ENCODE assay signal across 8 mouse cellular contexts in the genomic region with DNA sequence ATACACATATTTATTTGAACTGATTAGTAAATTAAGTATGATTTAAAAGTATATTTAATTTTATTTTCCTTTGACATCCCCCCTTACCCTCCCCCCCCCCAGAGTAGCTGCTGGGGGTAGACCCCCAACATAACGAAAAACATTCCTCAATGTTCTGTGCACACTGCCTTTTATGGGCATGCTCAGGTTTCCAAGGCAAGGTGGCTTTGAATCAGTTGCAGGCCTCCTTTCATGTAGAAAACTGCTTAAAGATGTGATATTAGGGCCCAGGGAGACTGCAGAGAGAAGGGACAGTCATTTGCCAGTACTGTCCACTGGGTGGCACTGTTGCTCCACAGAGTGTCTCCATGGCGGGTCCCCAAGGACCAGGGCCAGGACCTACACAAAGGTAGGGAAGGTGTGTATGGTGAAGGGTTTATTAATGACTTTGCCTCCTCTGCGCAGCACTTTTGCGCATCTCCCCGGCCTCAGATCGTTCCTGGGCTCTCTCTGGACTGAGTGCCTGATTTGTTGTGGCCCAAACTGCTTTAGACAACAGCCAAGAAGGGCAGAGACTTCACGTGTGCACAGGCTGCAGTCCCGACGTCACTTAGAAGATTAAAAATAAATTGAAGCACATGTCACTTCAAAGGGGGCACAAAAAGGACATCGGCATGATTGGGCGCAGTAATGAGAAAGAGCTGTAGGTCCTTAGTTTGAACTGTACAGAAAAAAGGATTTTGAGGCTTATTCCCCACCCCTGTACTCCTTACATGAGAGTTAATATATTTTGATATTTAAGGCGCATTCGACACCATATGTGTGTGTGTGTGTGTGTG.
DNase-seq lines count a peak whose midpoint lies in the region; ATAC-seq and TF ChIP-seq lines count a peak whose summit lies in the region.

No protein-coding gene starts in this region.

- H3K9ac ChIP-seq in embryonic facial prominence, embryonic 15.5 days, result no peak overlapping the region
- H3K9ac ChIP-seq in heart, embryonic 12.5 days, result no peak overlapping the region
- no peak overlapping the region for H3K9ac ChIP-seq in liver, embryonic 14.5 days (replicated peaks)

- no peak overlapping the region for H3K4me3 ChIP-seq in C2C12 (ENCODE audit: insufficient read depth, poor library complexity, severe bottlenecking)
- no peak overlapping the region for H3K4me3 ChIP-seq in bone marrow macrophage, adult 2 months (ENCODE audit: insufficient read depth, low read length)
- H3K4me3 ChIP-seq in embryonic facial prominence, embryonic 15.5 days (replicated peaks), result peak overlapping the region; percentile 6; the same call in 1 of the 2 replicates
- no peak overlapping the region for H3K4me3 ChIP-seq in heart, embryonic 12.5 days
- H3K4me3 ChIP-seq in liver, embryonic 14.5 days (ENCODE audit: insufficient read depth in 1 of 2, low read depth in 2 of 2, low read length in 2 of 2), result no peak overlapping the region

- H3K79me2 ChIP-seq in C2C12 (ENCODE audit: control insufficient read depth, insufficient read depth), result no peaks in the 10 kb centered on the region

- peak; percentile 80 for DNase-seq in kidney, postnatal 14 days
- DNase-seq in liver, embryonic 14.5 days (ENCODE audit: low read depth in 3 of 3, low spot score in 3 of 3), result peak in 2 of 3 experiments; percentile 9 to 13
- DNase-seq in testis, postnatal 14 days (ENCODE audit: low spot score), result peak; percentile 60

- no peaks in the 10 kb centered on the region for H3K79me3 ChIP-seq in C2C12 (ENCODE audit: low read depth)

- peak; percentile 59 for TF ChIP-seq CTCF in C2C12 (IDR thresholded peaks at IDR 0.05; ENCODE audit: control insufficient read depth, insufficient read depth, insufficient read length)
- TF ChIP-seq CTCF in bone marrow macrophage, adult 2 months (IDR thresholded peaks at IDR 0.05; ENCODE audit: low read depth, low read length), result peak; percentile 81
- peak; percentile 90 for TF ChIP-seq CTCF in liver, embryonic 14.5 days (IDR thresholded peaks at IDR 0.05; ENCODE audit: low read depth)

- no peaks in the 10 kb centered on the region for H3K9me3 ChIP-seq in embryonic facial prominence, embryonic 15.5 days (replicated peaks)
- no peaks in the 10 kb centered on the region for H3K9me3 ChIP-seq in heart, embryonic 12.5 days (replicated peaks)
- no peaks in the 10 kb centered on the region for H3K9me3 ChIP-seq in liver, embryonic 14.5 days (ENCODE audit: control insufficient read depth, low read length)

- peak; percentile 73 for ATAC-seq in embryonic facial prominence, embryonic 15.5 days (ENCODE audit: insufficient number of reproducible peaks, low FRiP score, low TSS enrichment, low read depth)
- ATAC-seq in heart, embryonic 12.5 days (ENCODE audit: insufficient number of reproducible peaks, low FRiP score), result 0 out of 2 replicates have a peak, but pooled peaks have one; percentile 51
- ATAC-seq in liver, embryonic 14.5 days (ENCODE audit: insufficient read depth), result no peak
- 0 out of 2 replicates have a peak, but pooled peaks have one; percentile 17 for ATAC-seq in neutrophil, adult 5-6 weeks (ENCODE audit: extremely low read depth, insufficient number of reproducible peaks, low FRiP score, poor library complexity, severe bottlenecking)

- no peaks in the 10 kb centered on the region for H3K4me1 ChIP-seq in bone marrow macrophage, adult 2 months (ENCODE audit: control insufficient read depth, insufficient read depth, low read length)
- H3K4me1 ChIP-seq in embryonic facial prominence, embryonic 15.5 days, result peaks cover 22% of the 10 kb centered on the region
- peaks cover 7% of the 10 kb centered on the region for H3K4me1 ChIP-seq in heart, embryonic 12.5 days (replicated peaks)
- H3K4me1 ChIP-seq in liver, embryonic 14.5 days (replicated peaks; ENCODE audit: control insufficient read depth in 2 of 2, insufficient read depth in 2 of 2, low read length in 1 of 2), result no peaks in the 10 kb centered on the region

- H3ac ChIP-seq in C2C12 (ENCODE audit: control insufficient read depth, insufficient read length, low read depth), result no peak overlapping the region

- H3K27ac ChIP-seq in bone marrow macrophage, adult 2 months (ENCODE audit: insufficient read depth, low read depth, low read length), result no peak overlapping the region
- H3K27ac ChIP-seq in embryonic facial prominence, embryonic 15.5 days (replicated peaks), result no peak overlapping the region
- no peak overlapping the region for H3K27ac ChIP-seq in heart, embryonic 12.5 days (ENCODE audit: poor library complexity, severe bottlenecking)
- no peak overlapping the region for H3K27ac ChIP-seq in liver, embryonic 14.5 days

- 17% methylated on average over 13 of the region's 13 CpGs for WGBS in embryonic facial prominence, embryonic 15.5 days
- 54% methylated on average over 13 of the region's 13 CpGs for WGBS in heart, embryonic 12.5 days
- WGBS in liver, embryonic 14.5 days (ENCODE audit: insufficient replicate concordance), result 52% methylated on average over 13 of the region's 13 CpGs

- H3K27me3 ChIP-seq in C2C12 (ENCODE audit: control insufficient read depth, insufficient read depth, insufficient read length), result no peaks in the 10 kb centered on the region
- H3K27me3 ChIP-seq in embryonic facial prominence, embryonic 15.5 days, result no peaks in the 10 kb centered on the region
- H3K27me3 ChIP-seq in heart, embryonic 12.5 days (replicated peaks), result peaks cover 5% of the 10 kb centered on the region; the same call in 1 of the 2 replicates
- no peaks in the 10 kb centered on the region for H3K27me3 ChIP-seq in liver, embryonic 14.5 days (ENCODE audit: control insufficient read depth, insufficient read depth, low read length)

- H3K36me3 ChIP-seq in C2C12 (ENCODE audit: control insufficient read depth, insufficient read depth), result no peaks in the 10 kb centered on the region
- H3K36me3 ChIP-seq in embryonic facial prominence, embryonic 15.5 days, result no peaks in the 10 kb centered on the region
- no peaks in the 10 kb centered on the region for H3K36me3 ChIP-seq in heart, embryonic 12.5 days
- no peaks in the 10 kb centered on the region for H3K36me3 ChIP-seq in liver, embryonic 14.5 days (replicated peaks; ENCODE audit: control insufficient read depth, insufficient read depth, low read depth)

- TF ChIP-seq EP300 in liver, embryonic 14.5 days (IDR thresholded peaks at IDR 0.05; ENCODE audit: low read depth), result no peak

- H3K4me2 ChIP-seq in embryonic facial prominence, embryonic 15.5 days (replicated peaks), result peak overlapping the region; percentile 36
- no peak overlapping the region for H3K4me2 ChIP-seq in heart, embryonic 12.5 days
- no peak overlapping the region for H3K4me2 ChIP-seq in liver, embryonic 14.5 days (ENCODE audit: low read depth)

- no peak for TF ChIP-seq POLR2A in bone marrow macrophage, adult 2 months (IDR thresholded peaks at IDR 0.05; ENCODE audit: borderline replicate concordance, low read depth, low read length)

TF ChIP-seq in C2C12, 6 proteins besides CTCF, POLR2A, EP300 and RAD21:
- TF ChIP-seq CEBPB (IDR thresholded peaks at IDR 0.05; ENCODE audit: low read depth), result no peak
- TF ChIP-seq MAX (IDR thresholded peaks at IDR 0.05), result no peak
- no peak for TF ChIP-seq FOSL1 (IDR thresholded peaks at IDR 0.05; ENCODE audit: insufficient read depth, low read length, poor library complexity, severe bottlenecking)
- TF ChIP-seq USF1 (IDR thresholded peaks at IDR 0.05; ENCODE audit: low read depth), result no peak
- no peak for TF ChIP-seq MYOD1 (IDR thresholded peaks at IDR 0.05; ENCODE audit: control insufficient read depth, insufficient read length, low read depth)
- no peak for TF ChIP-seq MYOG (IDR thresholded peaks at IDR 0.05; ENCODE audit: control insufficient read depth, extremely low read depth, insufficient read length)
TF ChIP-seq in C2C12: peak in this region for 0.

Comparison
In these comparisons a context has a peak if more than half of its experiments do, and no peak if none do; other contexts are left out.
1. DNase-seq: peak in every context shown above with its lines; median percentile 80 in kidney, postnatal 14 days; 60 in testis, postnatal 14 days; 11 in liver, embryonic 14.5 days.